Mouse (Mus musculus): Measurements from ENCODE around the gene Capn6.

The Capn6 gene

GRCm38 (mm10) chrX:143827212-143827611, at the start of gene Capn6:
Capn6 (minus strand) TSS chrX:143827414.
- CTCF ChIA-PET: no interaction called here

DNA sequence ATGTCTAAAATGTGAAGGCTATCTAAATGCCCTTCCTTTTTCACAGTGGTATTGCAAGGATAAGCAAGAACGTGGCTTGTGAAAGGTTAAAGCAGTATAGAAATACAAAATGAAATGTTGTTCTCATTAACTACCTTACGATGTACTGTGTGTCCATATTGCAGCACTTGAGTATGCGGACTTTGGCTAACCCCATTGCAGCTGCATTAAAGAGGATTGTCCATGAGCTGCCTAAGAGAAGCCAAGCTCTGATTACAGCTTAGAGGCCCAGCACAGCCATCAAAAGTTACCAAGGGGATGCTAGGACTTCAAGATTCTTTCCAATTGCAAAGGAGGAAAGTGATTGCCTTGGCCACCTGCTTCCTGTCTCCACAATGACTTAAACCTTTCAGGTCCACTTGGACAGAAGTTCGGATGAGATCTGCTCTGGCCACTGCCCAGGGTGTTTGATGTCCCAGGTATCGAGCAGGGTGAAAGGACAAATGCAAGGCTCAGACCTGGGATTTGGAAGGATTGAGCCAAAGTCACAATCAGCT, 40.0 kb upstream of the Capn6 start:
- CTCF ChIA-PET: no interaction called here

GRCm38 (mm10) chrX:143851351-143851750, 24.1 kb upstream of the Capn6 start:
- CTCF ChIA-PET: no interaction called here

DNA sequence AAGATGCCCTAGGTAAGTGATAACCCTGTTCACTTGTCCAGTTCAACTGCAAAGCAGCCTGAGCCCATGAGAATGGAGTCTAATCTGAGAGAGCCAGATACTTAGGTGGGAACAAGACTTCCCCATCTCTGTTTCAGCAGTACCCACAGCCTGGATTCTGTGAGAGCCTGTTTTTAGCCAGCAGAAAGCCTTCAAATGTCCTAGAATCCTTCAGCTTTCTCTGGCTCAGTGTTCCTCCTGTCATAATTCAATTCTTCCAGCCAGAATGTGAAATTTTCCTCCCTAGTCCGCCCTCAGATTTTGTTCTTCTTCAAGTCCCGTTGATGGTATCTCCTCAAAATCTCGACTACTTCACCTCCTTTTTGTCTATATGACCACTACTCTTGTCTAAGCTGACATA, 22.8 kb upstream of the Capn6 start:
- CTCF ChIA-PET: no interaction called here

DNA sequence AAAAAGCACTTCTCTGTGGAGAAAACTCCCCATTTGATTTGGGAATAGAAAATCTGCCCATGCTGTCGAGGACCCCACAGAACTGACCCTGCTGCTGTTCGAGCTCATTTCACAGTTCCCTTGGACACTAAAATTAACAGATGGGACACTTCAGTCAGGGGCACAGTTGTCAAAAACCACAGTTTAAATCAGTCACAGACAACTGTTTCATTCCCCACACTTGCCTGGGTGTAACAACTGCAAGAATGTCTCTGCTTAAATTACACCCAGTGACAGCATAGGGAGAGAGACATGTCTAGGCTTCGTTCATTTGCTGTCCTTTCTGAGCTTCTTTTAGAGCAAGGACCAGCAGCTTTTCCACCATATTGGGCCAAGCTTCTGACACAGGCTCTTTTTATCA, 19.4 kb upstream of the Capn6 start:
- CTCF ChIA-PET: no interaction called here

GRCm38 (mm10) chrX:143826521-143826920, 693 bp downstream of the Capn6 start:
- CTCF ChIA-PET: no interaction called here

GRCm38 (mm10) chrX:143818961-143819360, 8.3 kb downstream of the Capn6 start:
- CTCF ChIA-PET: no interaction called here

DNA sequence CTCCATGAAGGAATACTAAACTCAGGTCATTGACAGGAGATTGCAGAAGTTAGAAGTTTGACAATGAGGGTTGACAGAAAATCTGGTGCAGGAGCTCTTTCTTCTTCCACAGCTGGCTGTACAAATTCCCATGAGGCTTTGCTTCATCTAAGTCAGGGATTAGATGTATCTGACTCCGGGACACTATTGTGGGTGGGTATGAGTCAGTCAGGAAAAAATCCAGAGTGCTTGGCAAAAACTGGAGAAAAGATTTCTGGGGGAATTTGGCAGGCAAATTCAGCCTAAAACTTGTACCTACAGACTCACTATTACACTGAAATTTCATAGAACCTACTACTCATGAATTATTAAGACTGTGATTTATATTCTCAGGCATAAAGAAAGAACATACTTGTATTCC, 11.3 kb downstream of the Capn6 start:
- CTCF ChIA-PET: no interaction called here

- CTCF ChIA-PET: no interaction called here
These were observed 64.7 kb downstream of the Capn6 start for GRCm38 (mm10) chrX:143762556-143762955.
